Mouse (Mus musculus) ES-E14 (cell line): ENCODE measurements at regions not wholly inside any gene's neighbourhood (a gene's known extent, or its start where the extent isn't known, plus 50 kb on each side); places are given as distances from the start of the nearest gene placed in this dataset.

ENCODE experiments used
- DNase-seq: peaks from one replicate; pipeline ENCODE4 v3.0.0-alpha.2; 2013; ENCODE audit warnings: low read depth, low spot score
- H3K27ac ChIP-seq: 2 replicates; pipeline ENCODE4 v1.5.1; 2012; ENCODE audit warnings: low read depth, mild to moderate bottlenecking, low read length, moderate library complexity, mixed read lengths; ENCODE audit not compliant: poor library complexity, insufficient read depth, severe bottlenecking
- H3K36me3 ChIP-seq: 2 replicates; pipeline ENCODE4 v1.6.1; 2012; ENCODE audit warnings: mild to moderate bottlenecking, low read length, moderate library complexity, mixed read lengths; ENCODE audit not compliant: control insufficient read depth, poor library complexity, insufficient read depth, severe bottlenecking
- H3K4me1 ChIP-seq, 2 experiments: fragments of 150-350 bp in 1 of 2; sonication (generic) in 1 of 2; 2 replicates each; pipeline ENCODE4 v1.6.1; 2012; ENCODE audit warnings: low read length in 2 of 2, mild to moderate bottlenecking in 1 of 2, mixed read lengths in 1 of 2; ENCODE audit not compliant: control insufficient read depth in 2 of 2, insufficient read depth in 2 of 2, poor library complexity in 1 of 2
- H3K4me3 ChIP-seq, 2 experiments: fragments of 150-350 bp in 1 of 2; sonication (generic) in 1 of 2; 2 replicates each; pipeline ENCODE4 v1.5.1; 2012; ENCODE audit warnings: low read length in 2 of 2, low read depth in 1 of 2, mild to moderate bottlenecking in 1 of 2, mixed read lengths in 1 of 2; ENCODE audit not compliant: insufficient read depth in 1 of 2, poor library complexity in 1 of 2, severe bottlenecking in 1 of 2
- H3K9ac ChIP-seq: 2 replicates; pipeline ENCODE4 v1.6.1; 2012; ENCODE audit warnings: low read depth, mild to moderate bottlenecking, low read length, mixed read lengths; ENCODE audit not compliant: poor library complexity, insufficient read depth, severe bottlenecking
- H3K9me3 ChIP-seq: fragments of 150-350 bp; sonication (generic); 2 replicates; pipeline ENCODE4 v1.6.1; 2012; ENCODE audit warnings: low read depth, mild to moderate bottlenecking, low read length; ENCODE audit not compliant: control insufficient read depth, insufficient read depth
- CHD2 ChIP-seq: IDR thresholded peaks from 2 replicates; pipeline ENCODE4 v1.6.1; 2014; ENCODE audit warnings: mild to moderate bottlenecking, low read depth, low read length, inconsistent platforms
- HCFC1 ChIP-seq: IDR thresholded peaks from 2 replicates; pipeline ENCODE4 v1.6.1; 2012; ENCODE audit warnings: low read length, inconsistent platforms, borderline replicate concordance; ENCODE audit not compliant: insufficient read depth
- MAFK ChIP-seq: IDR thresholded peaks from 2 replicates; pipeline ENCODE4 v1.6.1; 2014; ENCODE audit warnings: mild to moderate bottlenecking, low read depth, low read length, inconsistent platforms; ENCODE audit not compliant: insufficient read depth
- ZC3H11A ChIP-seq: IDR thresholded peaks from 2 replicates; pipeline ENCODE4 v1.6.1; 2012; ENCODE audit warnings: low read depth, mild to moderate bottlenecking, inconsistent platforms, low read length, borderline replicate concordance
- ZNF384 ChIP-seq: IDR thresholded peaks from 2 replicates; pipeline ENCODE4 v1.6.1; 2012; ENCODE audit warnings: low read depth, low read length, inconsistent platforms
- in situ Hi-C, 2 experiments: fragments of 600-800 bp; cut with MboI; formaldehyde crosslinking; loops; one replicate each; pipeline ENCODE4 v1.15.1; 2025; ENCODE audit warnings: low sequenced_read_pairs in 2 of 2, inconsistent platforms in 1 of 2; ENCODE audit not compliant: unreplicated experiment in 2 of 2

- H3K36me3 ChIP-seq: no peaks in the 10 kb centered on the region
- H3K9ac ChIP-seq: no peak overlapping the region
- no peak overlapping the region for H3K27ac ChIP-seq
- in situ Hi-C loops: no loop called here
- no peak for DNase-seq
- no peak overlapping the region for H3K4me3 ChIP-seq
- H3K4me1 ChIP-seq: peaks cover 0 to 2% of the 10 kb centered on the region in 2 experiments; a peak in 1 of 4 replicates
- TF ChIP-seq ZNF384 (no peak), HCFC1 (no peak), ZC3H11A (no peak), MAFK (no peak), CHD2 (no peak)
- H3K9me3 ChIP-seq: no peaks in the 10 kb centered on the region
Observed at GRCm38 (mm10) chr5:64494429-64494828, 308.8 kb upstream of the Klf3 start.

DNA sequence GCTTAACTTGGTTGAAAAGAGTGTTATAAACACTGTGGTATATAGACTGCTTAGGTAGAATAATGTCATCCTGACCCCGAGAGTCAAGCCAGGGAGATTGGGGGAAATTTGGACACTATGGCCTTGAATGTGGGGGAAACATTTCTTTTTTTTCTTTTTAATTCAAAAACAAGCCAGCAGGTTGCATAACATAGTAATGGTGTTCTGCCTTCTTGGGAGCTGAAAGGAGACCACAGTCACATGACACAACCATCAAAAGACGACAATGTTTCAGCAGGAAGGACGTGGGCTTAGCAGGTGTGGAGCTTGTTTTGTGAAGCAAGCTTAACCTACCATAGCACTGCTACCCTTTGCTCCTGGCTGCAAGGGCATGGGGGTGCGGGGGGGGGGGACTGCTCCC lies 306.3 kb upstream of the Klf3 start:
- no peak overlapping the region for H3K9ac ChIP-seq
- DNase-seq: no peak
- no peaks in the 10 kb centered on the region for H3K36me3 ChIP-seq
- H3K4me3 ChIP-seq: no peak overlapping the region
- H3K4me1 ChIP-seq: peaks cover 3 to 7% of the 10 kb centered on the region in 2 experiments; a peak in 3 of 4 replicates
- no peak overlapping the region for H3K27ac ChIP-seq
- no peaks in the 10 kb centered on the region for H3K9me3 ChIP-seq
- in situ Hi-C loops: no loop called here
- TF ChIP-seq ZNF384 (no peak), HCFC1 (no peak), ZC3H11A (no peak), CHD2 (no peak), MAFK (no peak)

DNA sequence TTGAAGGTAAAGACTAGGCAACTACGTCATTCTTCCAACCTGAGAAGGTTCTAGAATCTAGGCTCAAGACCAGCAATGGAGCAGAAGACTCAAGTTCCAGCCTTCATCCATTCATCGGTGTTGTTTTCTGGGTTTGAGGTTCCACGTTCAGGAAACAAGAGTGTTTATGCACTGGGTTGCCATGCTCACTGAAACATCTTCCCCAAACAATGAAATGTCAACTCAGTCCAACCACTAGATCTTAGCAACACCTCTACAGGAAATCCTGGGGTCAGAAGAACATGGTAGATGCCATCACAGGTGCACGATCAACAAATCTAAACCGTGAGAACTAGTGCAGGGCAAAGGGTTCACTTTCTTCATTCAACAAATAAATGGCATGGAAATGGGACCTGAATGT lies 304.8 kb upstream of the Klf3 start:
- Histone ChIP-seq H3K9ac (no peak overlapping the region), H3K4me1 (peaks cover 3 to 14% of the 10 kb centered on the region in 2 experiments; a peak in 3 of 4 replicates), H3K4me3 (no peak overlapping the region), H3K9me3 (no peaks in the 10 kb centered on the region), H3K36me3 (no peaks in the 10 kb centered on the region), H3K27ac (no peak overlapping the region)
- TF ChIP-seq HCFC1 (no peak), CHD2 (no peak), ZC3H11A (no peak), MAFK (no peak), ZNF384 (no peak)
- in situ Hi-C loops: no loop called here
- no peak for DNase-seq

DNA sequence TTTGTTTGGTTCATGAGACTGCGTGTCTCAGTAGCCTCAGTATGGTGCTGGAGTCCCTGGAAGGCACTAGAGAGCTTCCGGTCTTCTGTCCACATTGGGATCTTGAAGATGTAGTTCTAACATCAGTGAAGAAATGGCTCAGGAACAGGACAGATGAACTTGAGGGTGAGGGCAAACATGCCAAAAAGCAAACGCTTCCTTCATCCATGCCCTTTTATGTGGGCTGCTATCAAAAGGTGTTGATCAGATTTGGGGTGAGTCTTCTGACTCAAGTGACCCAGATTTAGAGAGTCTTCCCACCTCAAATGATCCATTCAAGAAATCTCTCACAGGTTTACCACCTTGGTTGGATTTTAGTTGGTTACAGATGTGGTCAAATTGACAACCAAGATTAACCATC lies 304.1 kb upstream of the Klf3 start:
- in situ Hi-C loops: no loop called here
- H3K4me1 ChIP-seq: peaks cover 3 to 17% of the 10 kb centered on the region in 2 experiments; a peak in 3 of 4 replicates
- H3K27ac ChIP-seq: no peak overlapping the region
- no peak for DNase-seq
- H3K9ac ChIP-seq: no peak overlapping the region
- TF ChIP-seq CHD2 (no peak), MAFK (no peak), HCFC1 (no peak), ZNF384 (no peak), ZC3H11A (no peak)
- no peaks in the 10 kb centered on the region for H3K9me3 ChIP-seq
- no peaks in the 10 kb centered on the region for H3K36me3 ChIP-seq
- H3K4me3 ChIP-seq: no peak overlapping the region

- no peaks in the 10 kb centered on the region for H3K36me3 ChIP-seq
- H3K4me1 ChIP-seq: peaks cover 5 to 19% of the 10 kb centered on the region in 2 experiments; a peak in 3 of 4 replicates
- no peak overlapping the region for H3K4me3 ChIP-seq
- peak overlapping the region; percentile 90 for H3K27ac ChIP-seq
- in situ Hi-C loops: loop anchor here in 1 of 2 experiments (10.0 kb wide), 1 partner anchor 314 kb away; no protein-coding TSS in a partner anchor
- TF ChIP-seq ZC3H11A (no peak), MAFK (no peak)
- no peak for DNase-seq
- H3K9ac ChIP-seq: peak overlapping the region; percentile 21; the same call in 1 of the 2 replicates
- no peaks in the 10 kb centered on the region for H3K9me3 ChIP-seq
Observed at GRCm38 (mm10) chr5:64500413-64500812, 302.8 kb upstream of the Klf3 start.
